ENCODE assay signal across 40 mouse cellular contexts in the genomic region with DNA sequence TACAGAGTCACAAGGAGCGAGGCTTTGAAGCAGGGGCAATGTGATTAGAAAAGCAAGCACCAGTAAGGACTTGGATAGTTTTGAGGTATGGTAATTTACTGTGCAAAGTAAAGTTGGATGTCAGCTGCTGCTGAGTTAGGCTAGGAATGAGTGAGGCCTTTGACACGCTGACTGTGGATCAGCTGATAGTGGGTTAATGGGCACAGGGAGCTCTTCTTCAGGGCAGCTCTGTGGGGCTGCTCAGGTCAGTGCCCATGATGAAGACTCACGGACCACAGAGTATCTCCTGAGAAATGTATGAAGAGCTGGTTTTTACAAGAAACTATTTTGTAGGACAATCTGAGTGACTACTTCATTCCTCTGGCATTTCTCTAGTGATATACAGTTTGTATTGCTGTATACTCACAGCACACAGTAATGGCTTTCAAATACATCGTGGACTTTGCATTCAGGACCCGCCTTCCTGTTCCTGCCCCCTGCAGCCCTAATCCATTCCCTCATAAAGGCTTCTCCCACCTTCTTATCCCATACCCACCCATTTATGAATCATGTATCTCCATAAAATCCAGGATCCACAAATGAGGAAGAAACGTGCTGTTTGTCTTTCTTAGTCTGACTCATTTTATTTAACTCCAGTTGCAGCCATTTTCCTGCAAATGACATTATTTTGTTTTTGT. TPM values are rescaled to one million over a fixed set of nuclear protein-coding genes. Genes with fewer than 3 reads are reported as not detected.
"Had no signal": no experiment of that assay in that cellular context is flagged by ENCODE, and none has a peak within 500 bp of the region (broad histone marks: within the 10 kb centered on the region; RNA-seq: fewer than 3 reads in every experiment).

No protein-coding gene starts in this region.

- H3K36me3 ChIP-seq: heart, embryonic 13.5 days; heart, embryonic 15.5 days; hindbrain, embryonic 10.5 days; hindbrain, embryonic 13.5 days; hindbrain, embryonic 15.5 days; limb, embryonic 13.5 days; limb, embryonic 15.5 days; liver, embryonic 12.5 days had no signal

- H3K4me2 ChIP-seq: heart, embryonic 11.5 days; heart, embryonic 13.5 days; heart, embryonic 15.5 days; hindbrain, embryonic 13.5 days; hindbrain, embryonic 15.5 days; limb, embryonic 13.5 days; limb, embryonic 15.5 days; liver, embryonic 12.5 days had no signal

- H3K27ac ChIP-seq: heart, adult 2 months; heart, embryonic 13.5 days; heart, embryonic 15.5 days; hindbrain, embryonic 10.5 days; hindbrain, embryonic 13.5 days; hindbrain, embryonic 15.5 days; hindbrain, postnatal 0 days; kidney, postnatal 0 days; limb, embryonic 13.5 days; limb, embryonic 15.5 days; liver, embryonic 12.5 days; liver, embryonic 14.5 days had no signal

- H3K27me3 ChIP-seq: heart, embryonic 13.5 days; heart, embryonic 15.5 days; hindbrain, embryonic 13.5 days; hindbrain, embryonic 15.5 days; limb, embryonic 13.5 days; limb, embryonic 15.5 days; liver, embryonic 12.5 days had no signal

- H3K4me3 ChIP-seq: heart, adult 2 months; heart, embryonic 13.5 days; heart, embryonic 15.5 days; hindbrain, embryonic 10.5 days; hindbrain, embryonic 13.5 days; hindbrain, embryonic 15.5 days; limb, embryonic 13.5 days; limb, embryonic 15.5 days; liver, embryonic 12.5 days had no signal

- DNase-seq: forebrain, postnatal 0 days; gastrocnemius, postnatal 14 days; gastrocnemius, postnatal 36 days; heart, adult 11 months; heart, adult 2 months; heart, postnatal 14 days; heart, postnatal 36 days; kidney, adult 11 months; kidney, adult 2 months; kidney, adult 9 months; kidney, postnatal 14 days; kidney, postnatal 36 days; layer of hippocampus, adult 9-11 months; layer of hippocampus, postnatal 36 days; left cerebral cortex, postnatal 4 days had no signal

- H3K4me1 ChIP-seq: heart, embryonic 13.5 days; heart, embryonic 15.5 days; hindbrain, embryonic 10.5 days; hindbrain, embryonic 13.5 days; hindbrain, embryonic 15.5 days; limb, embryonic 13.5 days; limb, embryonic 15.5 days; liver, embryonic 12.5 days had no signal

- ATAC-seq: forebrain, postnatal 0 days; hindbrain, postnatal 0 days; liver, embryonic 12.5 days had no signal

- H3K9me3 ChIP-seq: heart, embryonic 13.5 days; heart, embryonic 15.5 days; hindbrain, embryonic 10.5 days; hindbrain, embryonic 13.5 days; hindbrain, embryonic 15.5 days; limb, embryonic 13.5 days; limb, embryonic 15.5 days; liver, embryonic 12.5 days had no signal

- H3K9ac ChIP-seq: forebrain, postnatal 0 days; heart, embryonic 13.5 days; heart, embryonic 15.5 days; hindbrain, embryonic 13.5 days; hindbrain, embryonic 15.5 days; limb, embryonic 13.5 days; limb, embryonic 15.5 days; liver, embryonic 12.5 days; liver, embryonic 14.5 days had no signal

RNA-seq across cellular contexts. Expression of gene Txndc8, which starts 35.2 kb away (rescaled TPM):
- total RNA-seq: forebrain, postnatal 0 days; gastrocnemius, adult 18-20 months; gastrocnemius, adult 8-10 months; gastrocnemius, postnatal 14 days; gastrocnemius, postnatal 36 days; heart, adult 2 months; heart, postnatal 14 days; heart, postnatal 36 days; hindbrain, postnatal 0 days; layer of hippocampus, adult 18-20 months; layer of hippocampus, adult 8-10 months; layer of hippocampus, postnatal 14 days; layer of hippocampus, postnatal 36 days; left cerebral cortex, adult 18-20 months; left cerebral cortex, adult 8-10 months; left cerebral cortex, postnatal 10 days; left cerebral cortex, postnatal 25 days; left cerebral cortex, postnatal 4 days; liver, adult 2 months had no signal
- polyA plus RNA-seq: forebrain, postnatal 0 days; heart, adult 2 months; heart, embryonic 11.5 days; heart, embryonic 13.5 days; heart, embryonic 15.5 days; heart, postnatal 0 days; hindbrain, embryonic 10.5 days; hindbrain, embryonic 13.5 days; hindbrain, embryonic 15.5 days; hindbrain, postnatal 0 days; kidney, adult 2 months; kidney, postnatal 0 days; large intestine, adult 2 months; limb, embryonic 11.5 days; limb, embryonic 13.5 days; limb, embryonic 15.5 days; liver, adult 2 months; liver, embryonic 12.5 days; liver, embryonic 14.5 days had no signal

RNA-seq across cellular contexts. Expression of gene D630039A03Rik, which starts 57.6 kb away (rescaled TPM):
- total RNA-seq: gastrocnemius, adult 18-20 months; gastrocnemius, postnatal 14 days; gastrocnemius, postnatal 36 days; left cerebral cortex, postnatal 4 days had no signal
- polyA plus RNA-seq: forebrain, postnatal 0 days had no signal
